Mouse (Mus musculus) right cerebral cortex, postnatal 25 days (tissue): ENCODE measurements around the gene 4930523C07Rik.

Experiments used
- DNase-seq: peaks from one replicate; pipeline ENCODE4 v3.0.0; 2022

The 4930523C07Rik gene

DNA sequence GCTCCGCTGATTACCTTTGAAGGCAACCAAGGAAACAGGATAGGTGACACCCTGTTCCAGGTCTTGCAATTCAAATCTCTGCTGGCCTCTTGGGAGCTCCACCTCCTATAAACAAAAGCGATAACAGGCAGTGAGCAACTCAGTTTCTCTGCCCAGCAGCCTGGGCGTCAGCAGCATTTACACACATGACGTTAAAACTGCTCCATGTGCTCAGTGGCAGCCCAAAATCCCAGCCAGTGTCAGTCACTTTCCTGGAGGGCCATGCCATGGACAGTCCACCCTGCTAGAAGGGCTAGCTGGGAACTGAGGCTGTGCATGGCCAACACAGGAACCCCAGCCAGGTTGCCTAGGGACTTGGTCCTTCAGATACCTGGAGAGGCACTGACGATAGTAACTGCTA lies 61.2 kb downstream of the 4930523C07Rik start:
- no peak for DNase-seq

- no peak for DNase-seq
Measured at GRCm38 (mm10) chr1:160108604-160109003, 64.4 kb downstream of the 4930523C07Rik start.

GRCm38 (mm10) chr1:160123957-160124356 lies 79.8 kb downstream of the 4930523C07Rik start:
- DNase-seq, result no peak
